ENCODE assay signal across 9 mouse cellular contexts in genomic region chr4:129137392-129138321, GRCm38 (mm10). TPM values are rescaled to one million over a fixed set of nuclear protein-coding genes. Genes with fewer than 3 reads are reported as not detected.
DNase-seq lines count a peak whose midpoint lies in the region; ATAC-seq and TF ChIP-seq lines count a peak whose summit lies in the region.
"Had no signal": no experiment of that assay in that cellular context is flagged by ENCODE, and none has a peak within 500 bp of the region (broad histone marks: within the 10 kb centered on the region; RNA-seq: fewer than 3 reads in every experiment).

No protein-coding gene starts in this region.

- no peak for TF ChIP-seq CTCF in CH12.LX (conservative IDR thresholded peaks at IDR 0.05 in 1 of 2, IDR thresholded peaks at IDR 0.05 in 1 of 2; ENCODE audit: low read depth in 2 of 2, low read length in 2 of 2)

- peak; percentile 19 to 45 for DNase-seq in cerebellum, postnatal 36 days
- DNase-seq in CH12.LX (ENCODE audit: extremely low read depth): no peak
- DNase-seq in liver, embryonic 13.5 days: no peak
- no peak for DNase-seq in adrenal gland, postnatal 36 days
- no peak for DNase-seq in adrenal gland, postnatal 10 days
- no peak for DNase-seq in gastrocnemius, postnatal 25 days
- DNase-seq: cerebellum, adult 11 months had no signal

- H3K4me1 ChIP-seq in CH12.LX (ENCODE audit: control insufficient read depth in 1 of 2, insufficient read depth in 2 of 2): peaks cover 13 to 44% of the 10 kb centered on the region in 2 experiments
- peaks cover 24% of the 10 kb centered on the region for H3K4me1 ChIP-seq in forebrain, embryonic 15.5 days
- peaks cover 71% of the 10 kb centered on the region for H3K4me1 ChIP-seq in liver, embryonic 13.5 days (replicated peaks)

- no peaks in the 10 kb centered on the region for H3K79me2 ChIP-seq in CH12.LX (replicated peaks; ENCODE audit: control insufficient read depth, extremely low read depth, insufficient read depth, poor library complexity, severe bottlenecking)

- H3K36me3 ChIP-seq in CH12.LX (replicated peaks in 1 of 2; ENCODE audit: control insufficient read depth in 1 of 2, insufficient read depth in 1 of 2, low read length in 1 of 2): peaks cover 0 to 13% of the 10 kb centered on the region in 2 experiments
- H3K36me3 ChIP-seq in forebrain, embryonic 15.5 days: no peaks in the 10 kb centered on the region
- no peaks in the 10 kb centered on the region for H3K36me3 ChIP-seq in liver, embryonic 13.5 days

- in situ Hi-C loops in CH12.LX (cut with MboI; ENCODE audit: low pct_ligation_motif_present, low pct_unique_long_range_greater_than_20kb, low sequenced_read_pairs): loop anchor here (10.0 kb wide), 2 partner anchors 47 to 317 kb away; partner anchors contain the start of genes S100pbp and Yars

- TF ChIP-seq EP300 in CH12.LX (IDR thresholded peaks at IDR 0.05; ENCODE audit: low read length): no peak

- peaks cover 19% of the 10 kb centered on the region for H3K27me3 ChIP-seq in CH12.LX (replicated peaks)
- H3K27me3 ChIP-seq in forebrain, embryonic 15.5 days: peaks cover 21% of the 10 kb centered on the region
- peaks cover 62% of the 10 kb centered on the region for H3K27me3 ChIP-seq in liver, embryonic 13.5 days

- dilution Hi-C loops in CH12.LX (cut with MboI; ENCODE audit: extremely low pct_ligation_motif_present, extremely low pct_unique_long_range_greater_than_20kb, low sequenced_read_pairs): no loop called here

- H3K4me2 ChIP-seq in CH12.LX (ENCODE audit: insufficient read depth, low read depth, poor library complexity, severe bottlenecking): no peak overlapping the region
- peak overlapping the region; percentile 92 for H3K4me2 ChIP-seq in forebrain, embryonic 15.5 days (replicated peaks)
- H3K4me2 ChIP-seq in liver, embryonic 13.5 days: peak overlapping the region; percentile 74

- no peak for ATAC-seq in cerebellum, adult (ENCODE audit: insufficient number of reproducible peaks, low FRiP score, low TSS enrichment)
- ATAC-seq in forebrain, embryonic 15.5 days (replicated peaks): no peak
- no peak for ATAC-seq in liver, embryonic 13.5 days (ENCODE audit: low read depth)

- no peak overlapping the region for H3K4me3 ChIP-seq in CH12.LX (replicated peaks in 1 of 3; ENCODE audit: low read depth in 2 of 3, low read length in 2 of 3, poor library complexity in 1 of 3)
- peak overlapping the region; percentile 54 for H3K4me3 ChIP-seq in forebrain, embryonic 15.5 days
- peak overlapping the region; percentile 57 for H3K4me3 ChIP-seq in liver, embryonic 13.5 days (replicated peaks)

- no peak for TF ChIP-seq RAD21 in CH12.LX (IDR thresholded peaks at IDR 0.05; ENCODE audit: low read depth, low read length)

- WGBS in forebrain, embryonic 15.5 days: 47% methylated on average over 14 of the region's 14 CpGs
- WGBS in liver, embryonic 13.5 days (ENCODE audit: insufficient replicate concordance): 37% methylated on average over 14 of the region's 14 CpGs

- no peak for TF ChIP-seq POLR2A in CH12.LX (IDR thresholded peaks at IDR 0.05; ENCODE audit: low read depth, low read length)

- H3K9ac ChIP-seq in CH12.LX (ENCODE audit: insufficient read depth, low read depth): no peak overlapping the region
- peak overlapping the region; percentile 67; the same call in 1 of the 2 replicates for H3K9ac ChIP-seq in forebrain, embryonic 15.5 days (replicated peaks)
- H3K9ac ChIP-seq in liver, embryonic 13.5 days: peak overlapping the region; percentile 34; the same call in 1 of the 2 replicates

- H3K9me3 ChIP-seq in CH12.LX (replicated peaks; ENCODE audit: low read length): no peaks in the 10 kb centered on the region
- no peaks in the 10 kb centered on the region for H3K9me3 ChIP-seq in forebrain, embryonic 15.5 days
- H3K9me3 ChIP-seq in liver, embryonic 13.5 days (replicated peaks): no peaks in the 10 kb centered on the region

- H3K27ac ChIP-seq in CH12.LX (ENCODE audit: insufficient read depth, low read depth): no peak overlapping the region
- H3K27ac ChIP-seq in forebrain, embryonic 15.5 days (replicated peaks): no peak overlapping the region
- no peak overlapping the region for H3K27ac ChIP-seq in liver, embryonic 13.5 days

TF ChIP-seq in CH12.LX, 34 proteins besides CTCF, POLR2A, EP300 and RAD21:
- TF ChIP-seq ELF1 (IDR thresholded peaks at IDR 0.05; ENCODE audit: low read depth, low read length) (no peak), BHLHE40 (IDR thresholded peaks at IDR 0.05; ENCODE audit: low read depth, low read length) (peak; percentile 21; the same call in 1 of the 2 replicates)

RNA-seq across cellular contexts. Expression of gene Fndc5, which starts 0.9 kb away (rescaled TPM):
- total RNA-seq in CH12.LX (2012; rRNA removed) (0.17 and 0.21 TPM in 2 replicates), CH12.LX (2014; rRNA removed) (0.08 TPM in 1 of 2 replicates, not detected in the other)
- 0.26 and 0.33 TPM in 2 replicates for polyA plus RNA-seq in CH12.LX (2012; ENCODE audit: insufficient read length, low read depth)
- polyA plus RNA-seq in forebrain, embryonic 15.5 days (2015; fragmentation: Nextera tagmentation; extraction: Ambion mirVana): 2.6 and 2.8 TPM in 2 replicates
- polyA plus RNA-seq in liver, embryonic 13.5 days (2015; fragmentation: Nextera tagmentation; extraction: Ambion mirVana): 1.1 TPM in 2 replicates
- total RNA-seq in adrenal gland, postnatal 36 days (2021): 1 to 10 TPM; 2.2 to 7.2 TPM
- total RNA-seq in adrenal gland, postnatal 10 days (2021): 10 to 100 TPM; 19.5 to 34.9 TPM
- total RNA-seq in gastrocnemius, postnatal 25 days (2021): 10 to 100 TPM; 71.5 to 93.0 TPM

RNA-seq across cellular contexts. Expression of gene Hpca, which starts 15.8 kb away (rescaled TPM):
- total RNA-seq in CH12.LX (2012; rRNA removed) (28.5 and 31.6 TPM in 2 replicates), CH12.LX (2014; rRNA removed) (1.0 and 1.3 TPM in 2 replicates)
- 2.9 and 3.6 TPM in 2 replicates for polyA plus RNA-seq in CH12.LX (2012; ENCODE audit: insufficient read length, low read depth)
- 48.0 and 53.1 TPM in 2 replicates for polyA plus RNA-seq in forebrain, embryonic 15.5 days (2015; fragmentation: Nextera tagmentation; extraction: Ambion mirVana)
- polyA plus RNA-seq in liver, embryonic 13.5 days (2015; fragmentation: Nextera tagmentation; extraction: Ambion mirVana): 0.92 and 1.2 TPM in 2 replicates
- 1 to 10 TPM; 1.2 to 1.3 TPM for total RNA-seq in adrenal gland, postnatal 36 days (2021)
- 1 to 10 TPM; 3.6 to 7.8 TPM for total RNA-seq in adrenal gland, postnatal 10 days (2021)
- not detected for total RNA-seq in gastrocnemius, postnatal 25 days (2021)

RNA-seq across cellular contexts. Expression of gene Tmem54, which starts 32.3 kb away (rescaled TPM):
- total RNA-seq in CH12.LX (2012; rRNA removed) (not detected in 2 replicates), CH12.LX (2014; rRNA removed) (not detected in 2 replicates)
- not detected in 2 replicates for polyA plus RNA-seq in CH12.LX (2012; ENCODE audit: insufficient read length, low read depth)
- polyA plus RNA-seq in forebrain, embryonic 15.5 days (2015; fragmentation: Nextera tagmentation; extraction: Ambion mirVana): not detected in 2 replicates
- 1.9 and 2.1 TPM in 2 replicates for polyA plus RNA-seq in liver, embryonic 13.5 days (2015; fragmentation: Nextera tagmentation; extraction: Ambion mirVana)
- total RNA-seq in adrenal gland, postnatal 36 days (2021): not detected
- total RNA-seq in adrenal gland, postnatal 10 days (2021): not detected
- total RNA-seq in gastrocnemius, postnatal 25 days (2021): not detected

RNA-seq across cellular contexts. Expression of gene S100pbp, which starts 51.9 kb away (rescaled TPM):
- total RNA-seq in CH12.LX (2012; rRNA removed) (22.5 and 23.1 TPM in 2 replicates), CH12.LX (2014; rRNA removed) (43.6 and 44.7 TPM in 2 replicates)
- polyA plus RNA-seq in CH12.LX (2012; ENCODE audit: insufficient read length, low read depth): 35.8 and 43.6 TPM in 2 replicates
- 15.3 and 17.2 TPM in 2 replicates for polyA plus RNA-seq in forebrain, embryonic 15.5 days (2015; fragmentation: Nextera tagmentation; extraction: Ambion mirVana)
- polyA plus RNA-seq in liver, embryonic 13.5 days (2015; fragmentation: Nextera tagmentation; extraction: Ambion mirVana): 5.8 and 7.4 TPM in 2 replicates
- total RNA-seq in adrenal gland, postnatal 36 days (2021): 10 to 100 TPM; 23.1 to 23.6 TPM
- 10 to 100 TPM; 26.9 to 29.6 TPM for total RNA-seq in adrenal gland, postnatal 10 days (2021)
- total RNA-seq in gastrocnemius, postnatal 25 days (2021): 1 to 10 TPM; 3.5 to 4.0 TPM

RNA-seq across cellular contexts. Expression of gene Yars, which starts 51.9 kb away (rescaled TPM):
- 128 and 180 TPM in 2 replicates for total RNA-seq in CH12.LX (2012; rRNA removed)
- total RNA-seq in CH12.LX (2014; rRNA removed): 96.1 and 96.3 TPM in 2 replicates
- 207 and 220 TPM in 2 replicates for polyA plus RNA-seq in CH12.LX (2012; ENCODE audit: insufficient read length, low read depth)
- 106 and 115 TPM in 2 replicates for polyA plus RNA-seq in forebrain, embryonic 15.5 days (2015; fragmentation: Nextera tagmentation; extraction: Ambion mirVana)
- 69.9 and 78.8 TPM in 2 replicates for polyA plus RNA-seq in liver, embryonic 13.5 days (2015; fragmentation: Nextera tagmentation; extraction: Ambion mirVana)
- total RNA-seq in adrenal gland, postnatal 36 days (2021): 100 to 1,000 TPM in 1 of 2 experiments, 10 to 100 TPM in 1; 95.2 to 102 TPM
- total RNA-seq in adrenal gland, postnatal 10 days (2021): 10 to 100 TPM; 63.8 to 68.1 TPM
- 10 to 100 TPM; 31.7 to 34.2 TPM for total RNA-seq in gastrocnemius, postnatal 25 days (2021)

Comparison
In these comparisons a context has a peak if more than half of its experiments do, and no peak if none do; other contexts are left out.
1. DNase-seq: peak in cerebellum, postnatal 36 days (2 of 2); none in CH12.LX (single experiment), liver, embryonic 13.5 days (single experiment), adrenal gland, postnatal 36 days (0 of 2), adrenal gland, postnatal 10 days (single experiment) and gastrocnemius, postnatal 25 days (single experiment).
2. H3K4me3 ChIP-seq: peak in forebrain, embryonic 15.5 days (single experiment) and liver, embryonic 13.5 days (single experiment); none in CH12.LX (0 of 3).